Mouse (Mus musculus): Measurements from ENCODE around the gene H2-Q7.
"Not testable (repeated sequence)": the region's sequence is repeated elsewhere in the genome, so short reads cannot be mapped to it uniquely, and the experiment has no call there.

Gene H2-Q7

GRCm38 (mm10) chr17:35438885-35439284 is at the start of gene H2-Q7:
H2-Q7 (plus strand) TSS chr17:35439155.
- DNase-seq (ENCODE audit: low spot score), result peak; percentile 88

GRCm38 (mm10) chr17:35389796-35390195 is 49.2 kb upstream of the H2-Q7 start:
- DNase-seq (ENCODE audit: low spot score), result peak; percentile 12

DNA sequence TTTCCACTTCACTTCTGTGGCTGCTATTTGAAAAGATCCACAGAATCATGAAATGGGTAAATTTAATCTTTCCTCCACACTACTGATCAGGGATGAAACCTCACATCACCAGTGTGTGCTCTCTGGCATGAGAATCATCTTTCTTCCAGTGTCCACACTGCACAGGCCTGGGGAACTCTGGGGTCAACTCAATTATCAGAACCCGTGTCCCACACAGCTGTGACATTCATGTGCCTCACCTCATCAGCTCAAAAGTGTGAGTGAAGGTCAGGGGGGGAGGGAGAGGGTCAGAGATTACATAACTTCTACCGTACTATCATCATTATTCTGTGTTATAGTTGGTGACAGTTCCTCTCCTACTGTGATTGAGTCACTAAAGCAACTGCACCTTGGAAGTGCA is 46.3 kb upstream of the H2-Q7 start:
- not testable (repeated sequence) for DNase-seq (ENCODE audit: low spot score)

- not testable (repeated sequence) for DNase-seq (ENCODE audit: low spot score)
Observed at GRCm38 (mm10) chr17:35393864-35394800, 44.8 kb upstream of the H2-Q7 start.

- DNase-seq (ENCODE audit: low spot score), result not testable (repeated sequence)
Observed at GRCm38 (mm10) chr17:35396956-35397355, 42.0 kb upstream of the H2-Q7 start.

GRCm38 (mm10) chr17:35413057-35413456 is 25.9 kb upstream of the H2-Q7 start:
- not testable (repeated sequence) for DNase-seq (ENCODE audit: low spot score)

DNA sequence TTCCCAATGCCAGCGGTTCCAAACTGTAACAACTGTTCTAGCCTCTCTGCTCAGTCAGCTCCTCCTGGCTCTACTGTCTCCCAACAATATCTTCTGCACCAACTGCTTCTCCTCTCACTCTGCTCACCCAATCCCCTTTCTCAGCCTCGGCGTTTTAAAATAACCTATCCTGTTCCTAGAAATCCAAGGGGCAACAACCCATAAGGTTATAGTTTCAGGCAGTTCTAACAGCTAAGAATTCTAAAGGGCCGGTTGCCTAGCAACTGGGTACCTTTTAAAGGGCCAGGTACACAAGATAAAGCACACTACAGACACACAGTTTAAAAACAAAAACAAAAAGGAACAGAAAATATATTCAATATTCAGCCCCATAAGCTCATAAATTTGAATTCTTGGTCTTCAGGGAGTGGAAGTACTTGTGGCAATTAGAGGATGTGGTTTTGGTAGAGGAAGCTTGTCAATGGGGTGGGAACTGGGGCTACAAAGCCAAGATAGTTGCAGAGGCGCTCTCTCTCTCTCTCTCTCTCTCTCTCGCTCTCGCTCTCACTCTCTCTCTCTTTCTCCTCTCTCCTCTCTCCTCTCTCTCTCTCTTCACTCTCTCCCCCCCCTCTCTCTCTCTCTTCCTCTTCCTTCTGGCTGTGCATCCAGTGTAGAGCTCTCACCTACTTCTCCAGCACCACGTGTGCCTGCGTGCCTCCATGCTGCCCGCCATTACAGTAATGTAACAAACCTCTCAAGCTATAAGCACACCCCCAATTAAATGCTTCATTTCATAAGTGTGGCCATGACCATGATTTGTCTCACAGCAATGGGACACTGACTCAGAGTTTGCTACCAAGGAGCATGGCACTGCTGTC is 23.5 kb upstream of the H2-Q7 start:
- DNase-seq (ENCODE audit: low spot score), result not testable (repeated sequence)

DNA sequence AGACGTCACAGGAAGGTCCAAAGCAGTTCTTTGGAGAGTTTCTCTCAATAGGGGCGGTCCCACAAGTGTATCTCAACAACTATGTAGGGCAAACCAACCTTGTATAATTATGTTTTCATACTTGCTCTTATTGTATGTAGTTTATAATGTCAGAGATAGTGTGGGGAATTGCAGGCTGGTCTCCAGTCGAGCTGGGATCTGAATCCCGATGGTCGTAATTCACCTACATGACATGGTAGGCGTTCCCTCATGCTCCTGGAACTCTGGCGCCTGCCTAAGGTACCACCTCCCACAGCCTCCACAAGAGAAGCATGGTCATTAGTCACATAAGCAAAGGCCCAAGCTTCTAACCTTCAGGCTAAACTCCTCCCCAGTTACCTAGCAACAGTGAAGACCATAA is 20.2 kb upstream of the H2-Q7 start:
- DNase-seq (ENCODE audit: low spot score), result no peak

- DNase-seq (ENCODE audit: low spot score), result not testable (repeated sequence)
Observed at GRCm38 (mm10) chr17:35419564-35419963, 19.4 kb upstream of the H2-Q7 start.

DNA sequence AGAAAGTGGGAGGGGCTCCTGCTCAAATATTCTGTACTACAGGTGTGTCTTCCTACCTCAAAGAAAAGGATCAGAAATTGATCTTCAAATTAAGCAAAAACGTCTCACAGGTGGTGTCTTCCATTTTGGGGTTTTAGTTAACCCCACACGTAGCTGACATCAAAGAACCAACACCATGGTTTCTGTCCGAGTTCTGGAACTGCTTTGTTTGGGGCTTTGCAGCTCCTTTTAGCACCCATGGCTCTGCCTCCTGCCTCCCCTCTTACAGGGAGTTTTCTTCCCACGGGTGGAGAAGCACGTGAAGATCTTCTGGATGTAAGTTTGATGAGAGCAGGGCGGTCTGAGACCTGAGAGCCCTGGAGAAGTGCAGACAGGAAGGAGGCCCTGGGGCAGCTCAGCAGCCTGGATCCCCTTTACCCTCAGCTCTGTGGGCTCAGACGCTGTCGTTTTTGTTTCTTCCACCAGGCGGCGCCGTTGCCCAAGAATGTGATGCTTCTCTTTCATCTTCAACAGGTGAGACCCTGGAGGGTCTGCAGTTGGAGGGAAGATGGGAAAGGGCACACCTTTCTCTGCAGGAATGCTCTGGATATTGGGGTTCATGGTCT is 18.6 kb upstream of the H2-Q7 start:
- DNase-seq (ENCODE audit: low spot score), result not testable (repeated sequence)

GRCm38 (mm10) chr17:35421331-35421730 is 17.6 kb upstream of the H2-Q7 start:
- DNase-seq (ENCODE audit: low spot score), result not testable (repeated sequence)

DNA sequence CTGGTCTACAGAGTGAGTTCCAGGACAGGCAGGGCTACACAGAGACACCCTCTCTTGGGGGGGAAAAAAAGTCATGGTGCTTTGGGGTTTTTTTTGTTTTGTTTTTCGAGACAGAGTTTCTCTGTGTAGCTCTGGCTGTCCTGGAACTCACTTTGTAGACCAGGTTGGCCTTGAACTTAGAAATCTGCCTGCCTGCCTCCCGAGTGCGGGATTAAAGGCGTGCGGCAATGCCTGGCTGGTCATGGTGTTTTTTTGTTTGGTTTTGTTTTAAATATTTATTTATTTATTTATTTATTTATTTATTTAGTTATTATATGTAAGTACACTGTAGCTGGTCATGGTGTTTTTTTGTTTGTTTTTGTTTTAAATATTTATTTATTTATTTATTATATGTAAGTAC is 16.6 kb upstream of the H2-Q7 start:
- DNase-seq (ENCODE audit: low spot score), result not testable (repeated sequence)

DNA sequence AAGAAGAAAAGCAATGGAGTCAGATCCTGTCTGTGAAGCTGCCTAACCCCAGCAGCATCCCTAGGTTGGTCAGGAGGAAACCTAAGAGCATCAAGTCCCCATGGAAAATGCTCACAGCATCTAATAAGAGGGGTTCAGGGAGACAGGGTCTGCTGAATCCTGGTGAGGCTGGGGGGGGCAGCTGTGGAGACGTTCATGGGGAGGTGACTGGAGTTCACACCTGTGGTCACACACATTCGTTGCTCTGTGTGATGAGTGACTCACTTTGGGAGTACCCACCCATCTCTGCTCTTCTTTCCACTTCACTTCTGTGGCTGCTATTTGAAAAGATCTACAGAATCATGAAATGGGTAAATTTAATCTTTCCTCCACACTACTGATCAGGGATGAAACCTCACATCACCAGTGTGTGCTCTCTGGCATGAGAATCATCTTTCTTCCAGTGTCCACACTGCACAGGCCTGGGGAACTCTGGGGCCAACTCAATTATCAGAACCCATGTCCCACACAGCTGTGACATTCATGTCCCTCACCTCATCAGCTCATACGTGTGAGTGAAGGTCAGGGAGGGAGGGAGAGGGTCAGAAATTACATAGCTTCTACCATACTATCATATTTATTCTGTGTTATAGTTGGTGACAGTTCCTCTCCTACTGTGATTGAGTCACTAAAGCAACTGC is 15.7 kb upstream of the H2-Q7 start:
- not testable (repeated sequence) for DNase-seq (ENCODE audit: low spot score)

- DNase-seq (ENCODE audit: low spot score), result not testable (repeated sequence)
Observed at GRCm38 (mm10) chr17:35424106-35424505, 14.8 kb upstream of the H2-Q7 start.

DNA sequence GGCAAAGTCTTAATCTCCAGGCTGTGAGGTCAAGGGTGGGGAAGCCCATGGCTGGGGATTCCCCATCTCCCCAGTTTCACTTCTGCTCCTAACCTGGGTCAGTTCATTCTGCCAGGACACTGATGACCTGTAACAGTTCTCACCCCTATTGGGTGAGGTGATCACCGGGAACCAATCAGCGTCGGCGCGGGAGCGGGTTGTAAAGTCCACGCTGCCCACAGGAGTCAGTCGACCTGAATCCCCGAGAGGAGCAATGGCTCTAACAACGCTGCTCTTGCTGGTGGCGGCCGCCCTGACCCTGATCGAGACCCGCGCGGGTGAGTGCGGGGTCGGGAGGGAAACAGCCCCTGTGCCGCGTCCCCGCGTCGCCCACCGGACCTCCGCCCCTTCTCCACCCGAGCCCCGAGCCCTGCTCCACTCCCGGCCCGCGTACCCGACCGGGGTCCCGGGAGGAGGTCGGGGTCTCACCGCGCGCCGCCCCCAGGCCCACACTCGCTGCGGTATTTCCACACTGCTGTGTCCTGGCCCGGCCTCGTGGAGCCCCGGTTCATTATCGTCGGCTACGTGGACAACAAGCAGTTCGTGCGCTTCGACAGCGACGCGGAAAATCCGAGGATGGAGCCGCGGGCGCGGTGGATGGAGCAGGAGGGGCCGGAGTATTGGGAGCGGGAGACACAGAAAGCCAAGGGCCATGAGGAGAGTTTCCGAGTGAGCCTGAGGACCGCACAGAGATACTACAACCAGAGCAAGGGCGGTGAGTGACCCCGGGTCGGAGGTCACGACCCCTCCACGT is 14.1 kb upstream of the H2-Q7 start, which contains the start of gene H2-Q6:
TSS of gene H2-Q6 (plus strand) at position 227 of the 793 bp plus-strand sequence.
- DNase-seq (ENCODE audit: low spot score), result peak; percentile 56

DNA sequence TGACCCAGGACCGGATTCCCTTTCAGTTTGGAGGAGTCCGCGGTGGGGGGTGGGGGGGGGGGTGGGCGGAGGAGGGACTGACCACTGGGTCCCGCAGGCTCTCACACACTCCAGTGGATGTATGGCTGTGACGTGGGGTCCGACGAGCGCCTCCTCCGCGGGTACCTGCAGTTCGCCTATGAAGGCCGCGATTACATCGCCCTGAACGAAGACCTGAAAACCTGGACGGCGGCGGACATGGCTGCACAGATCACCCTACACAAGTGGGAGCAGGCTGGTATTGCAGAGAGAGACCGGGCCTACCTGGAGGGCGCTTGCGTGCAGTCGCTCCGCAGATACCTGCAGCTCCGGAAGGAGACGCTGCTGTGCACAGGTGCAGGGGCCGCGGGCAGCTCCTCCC is 13.5 kb upstream of the H2-Q7 start:
- DNase-seq (ENCODE audit: low spot score), result peak; percentile 18

- DNase-seq (ENCODE audit: low spot score), result not testable (repeated sequence)
Observed at GRCm38 (mm10) chr17:35428883-35429282, 10.1 kb upstream of the H2-Q7 start.

DNA sequence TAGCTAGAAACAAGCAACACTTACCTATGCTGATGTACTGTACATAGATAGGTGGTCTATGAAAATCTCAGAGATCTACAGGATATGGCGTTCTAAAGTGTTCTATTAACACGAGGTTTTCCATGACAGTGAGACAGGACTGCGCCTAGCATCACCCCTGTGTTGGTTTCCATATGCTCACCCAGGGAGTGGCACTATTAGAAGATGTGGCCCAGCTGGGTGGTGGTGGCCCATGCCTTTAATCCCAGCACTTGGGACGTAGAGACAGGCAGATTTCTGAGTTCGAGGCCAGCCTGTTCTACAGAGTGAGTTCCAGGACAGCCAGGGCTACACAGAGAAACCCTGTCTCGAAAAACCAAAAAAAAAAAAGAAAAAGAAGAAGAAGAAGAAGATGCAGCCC is 8.3 kb upstream of the H2-Q7 start:
- not testable (repeated sequence) for DNase-seq (ENCODE audit: low spot score)

- DNase-seq (ENCODE audit: low spot score), result not testable (repeated sequence)
Observed at GRCm38 (mm10) chr17:35432167-35432566, 6.8 kb upstream of the H2-Q7 start.

- not testable (repeated sequence) for DNase-seq (ENCODE audit: low spot score)
Observed at GRCm38 (mm10) chr17:35434836-35435235, 4.1 kb upstream of the H2-Q7 start.

GRCm38 (mm10) chr17:35435577-35435976 is 3.4 kb upstream of the H2-Q7 start:
- DNase-seq (ENCODE audit: low spot score), result not testable (repeated sequence)

Measured in urinary bladder, postnatal 14 days (tissue).